ENCODE assay signal across 42 mouse cellular contexts in the genomic region with DNA sequence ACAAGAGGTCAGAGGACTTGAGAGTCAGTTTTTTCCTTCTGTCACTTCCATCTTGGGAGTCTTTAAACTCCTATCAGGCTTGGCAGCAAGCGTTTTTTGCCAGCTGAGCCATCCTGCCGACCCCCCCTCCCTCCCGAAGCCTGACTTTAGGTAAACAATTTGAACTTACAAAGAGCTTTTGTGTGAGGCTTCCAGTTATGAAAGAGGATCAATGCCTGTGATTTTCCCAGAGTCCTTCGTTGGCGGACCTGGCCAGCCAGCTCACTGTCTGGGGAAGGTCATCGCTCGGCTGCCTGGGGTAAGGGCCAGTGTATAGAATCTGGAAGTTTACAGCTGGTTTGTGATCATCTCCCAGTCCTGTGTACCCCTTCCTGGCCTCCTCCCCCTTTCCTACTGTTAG. TPM values are rescaled to one million over a fixed set of nuclear protein-coding genes. Genes with fewer than 3 reads are reported as not detected.
DNase-seq lines count a peak whose midpoint lies in the region; ATAC-seq and TF ChIP-seq lines count a peak whose summit lies in the region.
"Had no signal": no experiment of that assay in that cellular context is flagged by ENCODE, and none has a peak within 500 bp of the region (broad histone marks: within the 10 kb centered on the region; RNA-seq: fewer than 3 reads in every experiment).

No protein-coding gene starts in this region.

- H3K9me3 ChIP-seq in hindbrain, embryonic 14.5 days (ENCODE audit: control insufficient read depth, low read length): no peaks in the 10 kb centered on the region
- H3K9me3 ChIP-seq in hindbrain, postnatal 0 days (ENCODE audit: low read length): no peaks in the 10 kb centered on the region
- H3K9me3 ChIP-seq in midbrain, embryonic 13.5 days: no peaks in the 10 kb centered on the region
- H3K9me3 ChIP-seq in midbrain, embryonic 15.5 days: no peaks in the 10 kb centered on the region
- no peaks in the 10 kb centered on the region for H3K9me3 ChIP-seq in limb, embryonic 13.5 days
- H3K9me3 ChIP-seq: embryonic facial prominence, embryonic 15.5 days; forebrain, embryonic 15.5 days; hindbrain, embryonic 15.5 days; kidney, embryonic 15.5 days; limb, embryonic 15.5 days; liver, embryonic 13.5 days had no signal

- no peak for DNase-seq in hindbrain, embryonic 14.5 days (ENCODE audit: low spot score)
- DNase-seq in hindbrain, postnatal 0 days (ENCODE audit: low spot score): no peak
- DNase-seq in Muller cell, postnatal 12 days (ENCODE audit: inconsistent ontology term): peak; percentile 52
- no peak for DNase-seq in adrenal gland, adult 8-10 months
- DNase-seq: adrenal gland, postnatal 36 days; cerebellum, adult 18-20 months; cerebellum, postnatal 14 days; gastrocnemius, adult 2 months; gastrocnemius, postnatal 36 days; heart, adult 18-20 months; heart, postnatal 36 days; kidney, adult 18-20 months; kidney, postnatal 25 days; liver, embryonic 13.5 days; lung, adult 18-20 months; lung, postnatal 14 days; right cerebral cortex, adult 18-20 months; right cerebral cortex, postnatal 4 days; thymus, postnatal 4 days had no signal

- no peaks in the 10 kb centered on the region for H3K4me1 ChIP-seq in hindbrain, embryonic 14.5 days (replicated peaks; ENCODE audit: control insufficient read depth, insufficient read depth, low read length)
- no peaks in the 10 kb centered on the region for H3K4me1 ChIP-seq in hindbrain, postnatal 0 days (ENCODE audit: insufficient read depth, low read length)
- peaks cover 13% of the 10 kb centered on the region; the same call in 1 of the 2 replicates for H3K4me1 ChIP-seq in midbrain, embryonic 13.5 days (replicated peaks)
- H3K4me1 ChIP-seq in midbrain, embryonic 15.5 days: peaks cover 5% of the 10 kb centered on the region; the same call in 1 of the 2 replicates
- no peaks in the 10 kb centered on the region for H3K4me1 ChIP-seq in limb, embryonic 13.5 days
- H3K4me1 ChIP-seq: embryonic facial prominence, embryonic 15.5 days; forebrain, embryonic 15.5 days; hindbrain, embryonic 15.5 days; kidney, embryonic 15.5 days; limb, embryonic 15.5 days had no signal

- no peak overlapping the region for H3K27ac ChIP-seq in hindbrain, embryonic 14.5 days
- no peak overlapping the region for H3K27ac ChIP-seq in hindbrain, postnatal 0 days
- H3K27ac ChIP-seq in midbrain, embryonic 13.5 days: no peak overlapping the region
- H3K27ac ChIP-seq in midbrain, embryonic 15.5 days: no peak overlapping the region
- H3K27ac ChIP-seq in limb, embryonic 13.5 days: no peak overlapping the region
- H3K27ac ChIP-seq: embryonic facial prominence, embryonic 15.5 days; forebrain, embryonic 15.5 days; gastrocnemius, adult 2 months; hindbrain, embryonic 15.5 days; kidney, embryonic 15.5 days; layer of hippocampus, adult 2 months; left cerebral cortex, adult 2 months; limb, embryonic 15.5 days; liver, embryonic 13.5 days; stomach, postnatal 0 days had no signal

- H3K27me3 ChIP-seq in hindbrain, embryonic 14.5 days (ENCODE audit: control insufficient read depth, insufficient read depth, low read length): no peaks in the 10 kb centered on the region
- no peaks in the 10 kb centered on the region for H3K27me3 ChIP-seq in hindbrain, postnatal 0 days (ENCODE audit: insufficient read depth, low read length)
- H3K27me3 ChIP-seq in midbrain, embryonic 13.5 days: no peaks in the 10 kb centered on the region
- H3K27me3 ChIP-seq in midbrain, embryonic 15.5 days (replicated peaks): no peaks in the 10 kb centered on the region
- no peaks in the 10 kb centered on the region for H3K27me3 ChIP-seq in limb, embryonic 13.5 days
- H3K27me3 ChIP-seq: embryonic facial prominence, embryonic 15.5 days; forebrain, embryonic 15.5 days; hindbrain, embryonic 15.5 days; kidney, embryonic 15.5 days; limb, embryonic 15.5 days; liver, embryonic 13.5 days had no signal

- no peak overlapping the region for H3K4me3 ChIP-seq in hindbrain, embryonic 14.5 days (replicated peaks; ENCODE audit: low read length)
- no peak overlapping the region for H3K4me3 ChIP-seq in hindbrain, postnatal 0 days (ENCODE audit: low read length)
- no peak overlapping the region for H3K4me3 ChIP-seq in midbrain, embryonic 13.5 days (replicated peaks)
- H3K4me3 ChIP-seq in midbrain, embryonic 15.5 days: no peak overlapping the region
- H3K4me3 ChIP-seq in limb, embryonic 13.5 days: no peak overlapping the region
- H3K4me3 ChIP-seq: embryonic facial prominence, embryonic 15.5 days; forebrain, embryonic 15.5 days; gastrocnemius, adult 2 months; hindbrain, embryonic 15.5 days; kidney, embryonic 15.5 days; layer of hippocampus, adult 2 months; left cerebral cortex, adult 2 months; limb, embryonic 15.5 days; liver, embryonic 13.5 days had no signal

- H3K9ac ChIP-seq in hindbrain, embryonic 14.5 days: peak overlapping the region; percentile 16; the same call in 1 of the 2 replicates
- no peak overlapping the region for H3K9ac ChIP-seq in hindbrain, postnatal 0 days (replicated peaks; ENCODE audit: low read length)
- peak overlapping the region; percentile 36; the same call in 1 of the 2 replicates for H3K9ac ChIP-seq in midbrain, embryonic 13.5 days (replicated peaks)
- H3K9ac ChIP-seq in midbrain, embryonic 15.5 days: no peak overlapping the region
- H3K9ac ChIP-seq in limb, embryonic 13.5 days: peak overlapping the region; percentile 26; the same call in 1 of the 2 replicates
- H3K9ac ChIP-seq: embryonic facial prominence, embryonic 15.5 days; forebrain, embryonic 15.5 days; hindbrain, embryonic 15.5 days; kidney, embryonic 15.5 days; limb, embryonic 15.5 days; liver, embryonic 13.5 days had no signal

- H3K4me2 ChIP-seq in hindbrain, embryonic 14.5 days (replicated peaks): no peak overlapping the region
- H3K4me2 ChIP-seq in hindbrain, postnatal 0 days (ENCODE audit: low read depth, low read length): no peak overlapping the region
- no peak overlapping the region for H3K4me2 ChIP-seq in midbrain, embryonic 13.5 days (replicated peaks)
- H3K4me2 ChIP-seq in midbrain, embryonic 15.5 days: no peak overlapping the region
- H3K4me2 ChIP-seq in limb, embryonic 13.5 days (replicated peaks): no peak overlapping the region
- H3K4me2 ChIP-seq: embryonic facial prominence, embryonic 15.5 days; forebrain, embryonic 15.5 days; heart, embryonic 11.5 days; hindbrain, embryonic 15.5 days; kidney, embryonic 15.5 days; limb, embryonic 15.5 days; liver, embryonic 13.5 days; midbrain, embryonic 11.5 days had no signal

- no peak for TF ChIP-seq CTCF in hindbrain, postnatal 0 days (IDR thresholded peaks at IDR 0.05; ENCODE audit: low read depth)

- H3K36me3 ChIP-seq in hindbrain, embryonic 14.5 days (replicated peaks; ENCODE audit: control insufficient read depth, insufficient read depth): 0 out of 2 replicates have a peak, but pooled peaks cover under 1% of the 10 kb centered on the region
- no peaks in the 10 kb centered on the region for H3K36me3 ChIP-seq in hindbrain, postnatal 0 days (ENCODE audit: insufficient read depth, low read length)
- H3K36me3 ChIP-seq in midbrain, embryonic 13.5 days: no peaks in the 10 kb centered on the region
- H3K36me3 ChIP-seq in midbrain, embryonic 15.5 days (replicated peaks): no peaks in the 10 kb centered on the region
- H3K36me3 ChIP-seq in limb, embryonic 13.5 days: peaks cover 4% of the 10 kb centered on the region
- H3K36me3 ChIP-seq: forebrain, embryonic 15.5 days; hindbrain, embryonic 15.5 days; kidney, embryonic 15.5 days had no signal

- ATAC-seq in hindbrain, embryonic 14.5 days (ENCODE audit: low FRiP score): no peak
- ATAC-seq in hindbrain, postnatal 0 days: no peak
- no peak for ATAC-seq in midbrain, embryonic 13.5 days
- no peak for ATAC-seq in midbrain, embryonic 15.5 days (replicated peaks)
- no peak for ATAC-seq in limb, embryonic 13.5 days (ENCODE audit: low FRiP score, low read depth)
- ATAC-seq: CD4-positive, CD25-positive, alpha-beta regulatory T cell, adult 4 months; forebrain, embryonic 15.5 days had no signal

- WGBS in hindbrain, embryonic 14.5 days: 38% methylated on average over 7 of the region's 7 CpGs
- WGBS in hindbrain, postnatal 0 days: 24% methylated on average over 7 of the region's 7 CpGs
- 37% methylated on average over 7 of the region's 7 CpGs for WGBS in midbrain, embryonic 13.5 days
- WGBS in midbrain, embryonic 15.5 days: 33% methylated on average over 7 of the region's 7 CpGs
- 63% methylated on average over 7 of the region's 7 CpGs for WGBS in limb, embryonic 13.5 days

RNA-seq across cellular contexts. Expression of gene Fam71f2, which starts 1.3 kb away (rescaled TPM):
- 0.23 and 0.54 TPM in 2 replicates for polyA plus RNA-seq in hindbrain, embryonic 14.5 days (2014; fragmentation: Nextera tagmentation; extraction: Ambion mirVana)
- 0.79 and 2.1 TPM in 2 replicates for total RNA-seq in hindbrain, postnatal 0 days (2014; rRNA removed)
- 0.29 and 0.39 TPM in 2 replicates for polyA plus RNA-seq in hindbrain, postnatal 0 days (2015; fragmentation: Nextera tagmentation; extraction: Ambion mirVana)
- 0.46 and 0.54 TPM in 2 replicates for polyA plus RNA-seq in midbrain, embryonic 13.5 days (2015; fragmentation: Nextera tagmentation; extraction: Ambion mirVana)
- 0.40 and 0.86 TPM in 2 replicates for polyA plus RNA-seq in midbrain, embryonic 15.5 days (2015; fragmentation: Nextera tagmentation; extraction: Ambion mirVana)
- 0.38 and 0.99 TPM in 2 replicates for polyA plus RNA-seq in limb, embryonic 13.5 days (2015; fragmentation: Nextera tagmentation; extraction: Ambion mirVana)
- total RNA-seq in adrenal gland, adult 8-10 months (2022): under 1 TPM in 1 of 4 experiments, not detected in 3; 0.23 TPM
- total RNA-seq: adrenal gland, adult 18-20 months; adrenal gland, postnatal 36 days; gastrocnemius, postnatal 36 days; heart, adult 18-20 months had no signal
- polyA plus RNA-seq: stomach, postnatal 0 days had no signal

RNA-seq across cellular contexts. Expression of gene Hilpda, which starts 8.4 kb away (rescaled TPM):
- 29.1 and 34.2 TPM in 2 replicates for polyA plus RNA-seq in hindbrain, embryonic 14.5 days (2014; fragmentation: Nextera tagmentation; extraction: Ambion mirVana)
- 26.5 and 35.8 TPM in 2 replicates for total RNA-seq in hindbrain, postnatal 0 days (2014; rRNA removed)
- 23.3 and 25.6 TPM in 2 replicates for polyA plus RNA-seq in hindbrain, postnatal 0 days (2015; fragmentation: Nextera tagmentation; extraction: Ambion mirVana)
- polyA plus RNA-seq in midbrain, embryonic 13.5 days (2015; fragmentation: Nextera tagmentation; extraction: Ambion mirVana): 34.5 and 36.7 TPM in 2 replicates
- polyA plus RNA-seq in midbrain, embryonic 15.5 days (2015; fragmentation: Nextera tagmentation; extraction: Ambion mirVana): 35.8 and 36.2 TPM in 2 replicates
- 51.8 and 53.3 TPM in 2 replicates for polyA plus RNA-seq in limb, embryonic 13.5 days (2015; fragmentation: Nextera tagmentation; extraction: Ambion mirVana)
- 1 to 10 TPM; 4.6 to 9.3 (median 7.7) TPM for total RNA-seq in adrenal gland, adult 8-10 months (2022)

RNA-seq across cellular contexts. Expression of gene Fam71f1, which starts 38.3 kb away (rescaled TPM):
- polyA plus RNA-seq in hindbrain, embryonic 14.5 days (2014; fragmentation: Nextera tagmentation; extraction: Ambion mirVana): not detected in 2 replicates
- not detected in 2 replicates for total RNA-seq in hindbrain, postnatal 0 days (2014; rRNA removed)
- 0.13 TPM in 1 of 2 replicates, not detected in the other for polyA plus RNA-seq in hindbrain, postnatal 0 days (2015; fragmentation: Nextera tagmentation; extraction: Ambion mirVana)
- polyA plus RNA-seq in midbrain, embryonic 13.5 days (2015; fragmentation: Nextera tagmentation; extraction: Ambion mirVana): not detected in 2 replicates
- polyA plus RNA-seq in midbrain, embryonic 15.5 days (2015; fragmentation: Nextera tagmentation; extraction: Ambion mirVana): not detected in 2 replicates
- 0.14 and 0.20 TPM in 2 replicates for polyA plus RNA-seq in limb, embryonic 13.5 days (2015; fragmentation: Nextera tagmentation; extraction: Ambion mirVana)
- not detected for total RNA-seq in adrenal gland, adult 8-10 months (2022)
- total RNA-seq: adrenal gland, adult 18-20 months; adrenal gland, postnatal 36 days; gastrocnemius, adult 2 months; gastrocnemius, postnatal 36 days; heart, adult 18-20 months; heart, postnatal 36 days; layer of hippocampus, adult 2 months; layer of hippocampus, postnatal 14 days; left cerebral cortex, adult 2 months; left cerebral cortex, postnatal 25 days had no signal
- polyA plus RNA-seq: brain, embryonic 14.5 days; CD4-positive, CD25-positive, alpha-beta regulatory T cell, adult 4 months; cortical plate, adult 2 months; embryonic facial prominence, embryonic 15.5 days; forebrain, embryonic 15.5 days; heart, embryonic 16.5 days; hindbrain, embryonic 15.5 days; limb, embryonic 15.5 days; liver, embryonic 13.5 days; midbrain, embryonic 11.5 days; neural tube, embryonic 14.5 days; spleen, adult 2 months; stomach, postnatal 0 days; thymus, postnatal 0 days had no signal

Comparison
In these comparisons a context has a peak if more than half of its experiments do, and no peak if none do; other contexts are left out.
1. H3K9ac ChIP-seq: peak in hindbrain, embryonic 14.5 days (single experiment), midbrain, embryonic 13.5 days (single experiment) and limb, embryonic 13.5 days (single experiment); none in hindbrain, postnatal 0 days (single experiment) and midbrain, embryonic 15.5 days (single experiment).